Mouse (Mus musculus) embryo, embryonic 11 days (tissue): Measurements from ENCODE around the gene Gnai3.

ENCODE experiments used
- DNase-seq: peaks from one replicate; pipeline ENCODE4 v3.0.0-alpha.2; 2015

Gnai3 gene

GRCm38 (mm10) chr3:108102075-108102474, 43.9 kb downstream of the Gnai3 start:
- no peak for DNase-seq

- DNase-seq = no peak
Measured at GRCm38 (mm10) chr3:108101594-108101993, 44.4 kb downstream of the Gnai3 start.

GRCm38 (mm10) chr3:108098316-108098715, 47.6 kb downstream of the Gnai3 start:
- no peak for DNase-seq

GRCm38 (mm10) chr3:108097656-108098055, 48.3 kb downstream of the Gnai3 start:
- no peak for DNase-seq

GRCm38 (mm10) chr3:108096726-108097125, 49.2 kb downstream of the Gnai3 start:
- DNase-seq = no peak

GRCm38 (mm10) chr3:108096226-108096625, 49.7 kb downstream of the Gnai3 start:
- no peak for DNase-seq

GRCm38 (mm10) chr3:108094976-108095760, 50.8 kb downstream of the Gnai3 start:
- DNase-seq = no peak

GRCm38 (mm10) chr3:108094146-108094545, 51.8 kb downstream of the Gnai3 start:
- no peak for DNase-seq

GRCm38 (mm10) chr3:108093306-108093705, 52.6 kb downstream of the Gnai3 start:
- DNase-seq = no peak

- no peak for DNase-seq
Measured at GRCm38 (mm10) chr3:108092536-108093115, 53.3 kb downstream of the Gnai3 start, which contains the start of gene Gnat2. TSS of gene Gnat2 (plus strand) at chr3:108092789.

GRCm38 (mm10) chr3:108092030-108092429, 53.9 kb downstream of the Gnai3 start:
- DNase-seq = no peak

GRCm38 (mm10) chr3:108090561-108090960, 55.4 kb downstream of the Gnai3 start:
- no peak for DNase-seq

- DNase-seq = no peak
Measured at GRCm38 (mm10) chr3:108089916-108090315, 56.0 kb downstream of the Gnai3 start.

- no peak for DNase-seq
Measured at GRCm38 (mm10) chr3:108088842-108089380, 57.0 kb downstream of the Gnai3 start.

GRCm38 (mm10) chr3:108087329-108087728, 58.6 kb downstream of the Gnai3 start:
- DNase-seq = no peak

- peak; percentile 92 for DNase-seq
Measured at GRCm38 (mm10) chr3:108086470-108086979, 59.4 kb downstream of the Gnai3 start, which contains the start of gene Ampd2. TSS of gene Ampd2 (minus strand) at chr3:108086651.

GRCm38 (mm10) chr3:108085721-108086469, 60.1 kb downstream of the Gnai3 start:
- DNase-seq = peak; percentile 78

GRCm38 (mm10) chr3:108085281-108085720, 60.6 kb downstream of the Gnai3 start:
- peak; percentile 95 for DNase-seq

- DNase-seq = no peak
Measured at GRCm38 (mm10) chr3:108084767-108085270, 61.1 kb downstream of the Gnai3 start.

GRCm38 (mm10) chr3:108083904-108084407, 62.0 kb downstream of the Gnai3 start:
- DNase-seq = no peak

- DNase-seq = no peak
Measured at GRCm38 (mm10) chr3:108083161-108083560, 62.8 kb downstream of the Gnai3 start.

GRCm38 (mm10) chr3:108082251-108082875, 63.6 kb downstream of the Gnai3 start:
- DNase-seq = no peak
